Mouse (Mus musculus): Measurements from ENCODE around the gene Snx4. TPM values are rescaled to one million over a fixed set of nuclear protein-coding genes. Genes with fewer than 3 reads are reported as not detected.
"Not testable (repeated sequence)": the region's sequence is repeated elsewhere in the genome, so short reads cannot be mapped to it uniquely, and the experiment has no call there.

Gene Snx4
- polyA plus RNA-seq (2012; ENCODE audit: insufficient read depth, insufficient read length, missing spikeins): 63.4 and 65.9 TPM in 2 replicates

DNA sequence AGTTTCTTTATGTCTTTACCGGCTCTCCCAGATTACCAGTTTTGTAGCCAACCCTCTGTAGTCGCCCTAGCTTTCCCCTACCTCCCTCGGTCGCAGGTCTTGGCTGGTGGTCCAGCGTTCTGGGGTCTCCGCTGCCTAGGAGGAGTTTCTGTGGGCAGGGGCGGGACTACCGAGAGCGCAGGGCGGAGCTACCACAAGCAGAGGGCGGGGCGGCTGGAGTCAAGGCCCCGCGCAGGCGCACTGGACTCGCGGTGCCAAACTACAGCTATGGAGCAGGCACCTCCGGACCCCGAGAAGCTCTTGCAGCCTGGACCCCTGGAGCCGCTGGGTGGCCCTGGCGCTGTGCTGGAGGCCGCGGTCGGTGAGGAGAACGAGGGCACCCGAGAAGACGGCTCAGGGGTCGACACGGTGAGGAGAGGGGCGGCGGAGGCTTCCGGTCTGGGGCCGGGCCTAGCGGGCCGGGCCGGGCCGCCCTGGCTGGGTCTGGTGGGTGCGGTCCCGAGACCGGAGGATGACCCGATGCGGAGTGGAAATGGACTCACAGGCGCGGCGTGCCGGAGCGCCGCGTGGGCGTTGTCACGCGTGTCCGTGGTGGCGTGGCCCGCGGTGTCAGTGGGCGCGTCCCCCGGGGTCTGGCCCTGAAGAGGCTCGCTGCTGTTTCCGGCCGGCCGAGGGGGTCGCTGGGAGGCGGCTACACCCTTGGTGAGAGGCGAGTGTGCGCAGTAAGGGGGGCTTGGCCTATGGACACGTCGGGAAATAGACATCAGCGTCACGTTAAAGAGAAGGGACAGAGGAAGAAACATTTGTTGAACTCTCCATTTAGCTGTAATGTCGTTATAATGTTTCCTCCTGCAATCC lies at the start of gene Snx4:
Gene Snx4 (plus strand): TSS at position 249 of the 858 bp plus-strand sequence.
- peak within 1 kb of the TSS; percentile 95 for H3K4me3 ChIP-seq (ENCODE audit: insufficient read depth, low read length)
- H3K27ac ChIP-seq (ENCODE audit: insufficient read depth, low read depth, low read length): peak within 1 kb of the TSS; percentile 56
- peaks cover 17% of the 10 kb centered on the region for H3K4me1 ChIP-seq (ENCODE audit: control insufficient read depth, insufficient read depth, low read length)
- no peak for TF ChIP-seq CTCF (IDR thresholded peaks at IDR 0.05; ENCODE audit: low read depth, low read length)

DNA sequence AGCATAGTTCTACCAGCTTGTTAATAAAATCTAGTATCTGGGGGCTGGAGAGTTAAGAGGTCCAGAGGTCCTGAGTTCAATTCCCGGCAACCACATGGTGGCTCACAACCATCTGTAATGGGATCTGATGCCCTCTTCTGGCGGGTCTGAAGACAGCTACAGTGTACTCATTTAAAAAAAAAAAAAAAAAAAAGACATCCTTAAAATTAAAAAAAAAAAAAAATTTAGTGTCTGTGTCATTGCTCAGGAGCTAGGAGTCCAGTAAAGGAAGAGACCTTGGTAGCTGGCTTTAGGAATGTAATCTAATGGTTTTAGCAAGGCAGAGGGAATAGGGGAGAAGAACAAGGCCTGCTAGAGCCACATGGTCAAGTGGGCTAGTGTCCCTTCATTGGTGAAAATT lies 40.4 kb upstream of the Snx4 start:
- Histone ChIP-seq H3K4me3 (ENCODE audit: insufficient read depth, low read length) (no peak overlapping the region), H3K4me1 (ENCODE audit: control insufficient read depth, insufficient read depth, low read length) (no peaks in the 10 kb centered on the region), H3K27ac (ENCODE audit: insufficient read depth, low read depth, low read length) (no peak overlapping the region)
- TF ChIP-seq CTCF (IDR thresholded peaks at IDR 0.05; ENCODE audit: low read depth, low read length): no peak
- no peak for TF ChIP-seq POLR2A (IDR thresholded peaks at IDR 0.05; ENCODE audit: borderline replicate concordance, low read depth, low read length)

DNA sequence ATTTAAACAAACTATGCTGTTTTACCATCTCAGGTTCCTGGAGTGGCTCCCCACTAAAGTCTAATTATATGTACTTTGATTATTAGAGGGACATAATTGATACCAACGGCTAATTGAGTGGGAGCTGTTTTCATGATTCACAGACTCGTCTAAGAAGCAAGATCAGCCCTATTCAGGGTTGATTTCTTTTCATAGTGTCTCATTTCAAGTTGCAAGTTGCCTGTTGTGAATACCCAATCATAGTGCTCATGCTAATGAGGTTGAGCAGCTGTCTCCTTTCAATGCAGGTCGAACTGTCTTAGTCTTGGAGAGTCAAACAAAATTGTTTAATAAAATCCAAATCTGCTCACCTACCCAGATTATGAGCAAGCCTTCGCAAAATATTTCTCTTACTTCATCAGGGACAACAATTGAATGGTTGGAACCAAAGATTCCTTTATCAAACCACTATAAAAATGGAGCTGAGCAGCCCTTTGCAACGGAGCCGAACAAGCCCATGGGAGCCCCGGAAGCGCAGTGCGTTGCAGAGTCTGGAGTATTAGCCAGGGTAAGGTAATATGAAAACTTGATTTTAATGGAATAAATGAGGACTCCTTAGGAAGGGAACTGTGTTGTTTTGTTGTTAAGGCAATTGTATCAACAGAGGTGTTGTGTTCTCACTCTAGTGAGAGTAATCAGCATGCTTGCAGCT lies 34.8 kb upstream of the Snx4 start:
- peaks cover 6% of the 10 kb centered on the region for H3K4me1 ChIP-seq (ENCODE audit: control insufficient read depth, insufficient read depth, low read length)
- TF ChIP-seq POLR2A (IDR thresholded peaks at IDR 0.05; ENCODE audit: borderline replicate concordance, low read depth, low read length) (no peak), CTCF (IDR thresholded peaks at IDR 0.05; ENCODE audit: low read depth, low read length) (no peak)

DNA sequence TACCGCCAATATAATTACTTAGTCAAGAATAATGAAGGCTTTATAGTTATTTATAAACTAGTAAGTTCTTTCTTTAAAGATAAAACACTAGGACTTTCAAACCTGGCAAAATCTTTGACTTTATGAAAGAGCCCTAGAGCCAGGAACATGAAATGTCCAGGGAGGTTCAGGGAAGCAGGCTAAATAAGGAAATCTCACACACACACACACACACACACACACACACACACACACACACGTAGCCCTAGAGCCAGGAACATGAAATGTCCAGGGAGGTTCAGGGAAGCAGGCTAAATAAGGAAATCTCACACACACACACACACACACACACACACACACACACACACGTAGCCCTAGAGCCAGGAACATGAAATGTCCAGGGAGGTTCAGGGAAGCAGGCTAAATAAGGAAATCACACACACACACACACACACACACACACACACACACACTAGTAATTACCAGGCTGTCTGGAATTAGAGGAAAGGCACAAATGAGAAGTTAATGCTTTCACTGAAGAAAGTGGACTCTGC lies 33.6 kb upstream of the Snx4 start:
- not testable (repeated sequence) for H3K4me1 ChIP-seq (ENCODE audit: control insufficient read depth, insufficient read depth, low read length); H3K27ac ChIP-seq (ENCODE audit: insufficient read depth, low read depth, low read length); H3K4me3 ChIP-seq (ENCODE audit: insufficient read depth, low read length)

More for the DNA sequence above, 34.8 kb upstream of the Snx4 start:
- Histone ChIP-seq H3K27ac (ENCODE audit: insufficient read depth, low read depth, low read length) (no peak overlapping the region), H3K4me3 (ENCODE audit: insufficient read depth, low read length) (no peak overlapping the region)

DNA sequence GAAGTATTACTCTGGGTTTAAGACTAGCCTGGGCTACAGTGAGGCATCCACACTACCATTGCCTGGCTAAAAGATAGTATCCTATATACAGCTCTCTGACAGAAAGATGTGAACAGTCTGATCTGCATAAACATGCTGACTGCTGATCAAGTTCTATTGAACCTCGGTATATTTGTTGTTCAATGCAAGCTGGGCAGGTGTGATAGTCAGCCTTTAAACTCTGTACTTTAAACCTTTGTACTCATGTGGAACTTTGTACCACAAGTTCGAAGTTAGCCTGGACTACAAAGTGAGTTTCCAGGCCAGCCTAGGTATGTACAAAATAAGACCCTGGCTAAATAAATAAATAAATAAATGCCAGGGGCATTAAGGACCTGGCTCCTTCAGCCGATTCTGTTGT lies 28.8 kb upstream of the Snx4 start:
- no peak overlapping the region for H3K4me3 ChIP-seq (ENCODE audit: insufficient read depth, low read length)
- TF ChIP-seq POLR2A (IDR thresholded peaks at IDR 0.05; ENCODE audit: borderline replicate concordance, low read depth, low read length) (no peak), CTCF (IDR thresholded peaks at IDR 0.05; ENCODE audit: low read depth, low read length) (no peak)
- peaks cover 6% of the 10 kb centered on the region for H3K4me1 ChIP-seq (ENCODE audit: control insufficient read depth, insufficient read depth, low read length)
- H3K27ac ChIP-seq (ENCODE audit: insufficient read depth, low read depth, low read length): no peak overlapping the region

DNA sequence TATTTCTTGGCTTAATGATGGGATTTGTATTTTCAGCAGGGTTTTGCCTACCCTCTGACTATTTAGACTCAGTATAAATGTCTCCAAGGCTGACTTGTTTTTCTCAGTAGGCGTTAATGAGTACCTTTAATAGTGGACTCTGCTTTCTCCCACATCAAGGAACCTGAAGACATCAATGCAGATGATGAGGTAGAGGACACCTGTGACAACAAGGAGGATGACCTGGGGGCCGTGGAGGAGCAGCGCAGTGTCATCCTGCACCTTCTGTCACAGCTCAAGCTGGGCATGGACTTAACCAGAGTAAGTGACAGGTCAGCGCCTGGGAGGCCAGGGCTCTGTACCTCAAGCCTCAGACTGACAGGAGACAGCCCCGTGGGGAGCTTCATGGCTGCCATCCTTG lies 26.9 kb upstream of the Snx4 start:
- TF ChIP-seq CTCF (IDR thresholded peaks at IDR 0.05; ENCODE audit: low read depth, low read length) (no peak), POLR2A (IDR thresholded peaks at IDR 0.05; ENCODE audit: borderline replicate concordance, low read depth, low read length) (no peak)
- no peak overlapping the region for H3K4me3 ChIP-seq (ENCODE audit: insufficient read depth, low read length)
- H3K27ac ChIP-seq (ENCODE audit: insufficient read depth, low read depth, low read length): no peak overlapping the region
- no peaks in the 10 kb centered on the region for H3K4me1 ChIP-seq (ENCODE audit: control insufficient read depth, insufficient read depth, low read length)

DNA sequence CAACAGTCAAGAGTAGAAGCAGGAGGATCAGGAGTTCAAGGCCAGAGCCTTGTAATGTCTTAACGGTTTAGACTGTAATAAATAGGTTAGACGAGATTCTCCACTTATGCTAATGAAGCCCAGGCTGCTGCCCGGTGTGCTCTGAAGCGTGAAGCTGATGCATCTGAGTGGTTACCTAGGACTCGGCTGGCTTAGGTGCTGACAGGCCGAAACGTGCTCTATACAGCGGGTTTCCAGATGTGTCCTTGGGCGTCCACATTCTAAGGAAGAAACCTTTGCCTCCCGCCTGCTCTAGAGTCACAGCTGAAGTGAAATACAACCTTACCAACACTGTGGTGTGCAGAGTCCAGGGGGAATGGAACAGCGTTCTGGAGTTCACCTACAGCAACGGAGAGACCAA lies 17.1 kb upstream of the Snx4 start:
- H3K4me1 ChIP-seq (ENCODE audit: control insufficient read depth, insufficient read depth, low read length): no peaks in the 10 kb centered on the region
- no peak overlapping the region for H3K27ac ChIP-seq (ENCODE audit: insufficient read depth, low read depth, low read length)
- no peak for TF ChIP-seq CTCF (IDR thresholded peaks at IDR 0.05; ENCODE audit: low read depth, low read length)
- no peak for TF ChIP-seq POLR2A (IDR thresholded peaks at IDR 0.05; ENCODE audit: borderline replicate concordance, low read depth, low read length)
- no peak overlapping the region for H3K4me3 ChIP-seq (ENCODE audit: insufficient read depth, low read length)

DNA sequence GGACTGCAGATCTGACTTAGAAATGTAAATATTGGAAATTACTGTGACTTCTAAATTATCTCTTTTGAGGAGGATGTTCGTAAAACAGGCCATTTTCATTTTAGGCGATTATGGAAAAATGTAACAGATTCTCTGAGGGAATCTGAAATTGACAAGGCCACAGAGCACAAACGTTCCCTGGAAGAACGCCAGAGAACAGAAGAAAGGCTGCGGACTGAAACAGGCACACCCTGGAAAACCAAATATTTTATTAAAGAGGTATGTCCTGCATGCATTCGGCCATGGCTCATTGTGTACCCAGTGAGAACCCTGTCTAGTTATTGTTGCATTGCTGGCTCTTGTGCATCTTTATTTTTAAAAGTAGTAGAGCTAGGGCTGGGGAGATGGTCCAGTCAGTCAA lies 15.1 kb upstream of the Snx4 start:
- Histone ChIP-seq H3K4me3 (ENCODE audit: insufficient read depth, low read length) (no peak overlapping the region), H3K27ac (ENCODE audit: insufficient read depth, low read depth, low read length) (no peak overlapping the region), H3K4me1 (ENCODE audit: control insufficient read depth, insufficient read depth, low read length) (no peaks in the 10 kb centered on the region)
- TF ChIP-seq POLR2A (IDR thresholded peaks at IDR 0.05; ENCODE audit: borderline replicate concordance, low read depth, low read length) (no peak), CTCF (IDR thresholded peaks at IDR 0.05; ENCODE audit: low read depth, low read length) (no peak)

DNA sequence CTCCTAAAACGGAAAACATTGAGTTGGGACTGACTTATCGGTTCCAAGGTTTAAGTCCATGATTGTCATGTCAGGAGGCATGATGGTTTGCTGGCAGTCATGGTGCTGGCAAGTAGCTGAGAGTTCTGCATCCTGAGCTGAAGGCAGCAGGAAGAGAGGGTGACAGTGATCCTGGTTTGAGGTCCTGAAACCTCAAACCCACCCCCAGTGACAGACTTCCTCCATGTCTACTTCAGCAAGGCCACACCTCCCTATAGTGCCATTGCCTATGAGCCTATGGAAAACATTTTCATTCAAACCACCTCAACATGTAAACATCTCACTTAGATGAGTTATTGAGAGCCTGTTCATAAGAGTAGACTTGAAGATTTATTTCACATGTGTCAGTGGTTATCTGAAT lies 11.9 kb upstream of the Snx4 start:
- no peak overlapping the region for H3K27ac ChIP-seq (ENCODE audit: insufficient read depth, low read depth, low read length)
- no peak overlapping the region for H3K4me3 ChIP-seq (ENCODE audit: insufficient read depth, low read length)
- TF ChIP-seq POLR2A (IDR thresholded peaks at IDR 0.05; ENCODE audit: borderline replicate concordance, low read depth, low read length) (no peak), CTCF (IDR thresholded peaks at IDR 0.05; ENCODE audit: low read depth, low read length) (no peak)
- peaks cover 3% of the 10 kb centered on the region; the same call in 1 of the 2 replicates for H3K4me1 ChIP-seq (ENCODE audit: control insufficient read depth, insufficient read depth, low read length)

DNA sequence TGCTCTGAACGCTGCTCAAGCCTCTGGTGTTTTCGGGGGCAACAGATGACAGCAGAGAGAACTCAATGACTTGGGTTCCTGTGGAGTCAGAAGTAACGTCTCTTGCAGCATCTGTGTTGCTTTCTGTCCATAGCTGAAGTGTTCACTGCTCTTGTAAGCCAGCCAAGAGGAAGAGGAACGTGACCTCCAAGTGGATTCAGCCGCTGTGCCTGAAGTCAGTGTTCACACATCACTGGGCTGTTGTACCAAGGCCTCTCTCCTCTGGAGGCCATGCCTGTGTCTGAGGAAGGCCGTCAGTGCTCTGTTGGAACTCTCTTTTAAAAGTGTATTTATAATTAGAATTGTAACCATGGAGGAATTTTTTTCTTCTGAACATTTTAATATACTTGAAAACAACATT lies 9.2 kb upstream of the Snx4 start:
- no peak overlapping the region for H3K4me3 ChIP-seq (ENCODE audit: insufficient read depth, low read length)
- peaks cover 3% of the 10 kb centered on the region; the same call in 1 of the 2 replicates for H3K4me1 ChIP-seq (ENCODE audit: control insufficient read depth, insufficient read depth, low read length)
- H3K27ac ChIP-seq (ENCODE audit: insufficient read depth, low read depth, low read length): no peak overlapping the region
- no peak for TF ChIP-seq POLR2A (IDR thresholded peaks at IDR 0.05; ENCODE audit: borderline replicate concordance, low read depth, low read length)
- TF ChIP-seq CTCF (IDR thresholded peaks at IDR 0.05; ENCODE audit: low read depth, low read length): no peak

All from bone marrow macrophage, adult 2 months (primary cell).